Mouse (Mus musculus) cortical plate, adult 2 months (tissue): Measurements from ENCODE around the gene Slc24a1. TPM values are rescaled to one million over a fixed set of nuclear protein-coding genes. Genes with fewer than 3 reads are reported as not detected.

Experiments used
- H3K27ac ChIP-seq: fragments of 200-500 bp; 2 replicates; pipeline ENCODE4 v1.5.1; 2012; ENCODE audit warnings: low read length, control low read depth, inconsistent platforms; ENCODE audit not compliant: insufficient read depth
- H3K4me1 ChIP-seq: fragments of 200-500 bp; 2 replicates; pipeline ENCODE4 v1.6.1; 2011; ENCODE audit warnings: low read length; ENCODE audit not compliant: control insufficient read depth, insufficient read depth
- H3K4me3 ChIP-seq: fragments of 200-500 bp; 2 replicates; pipeline ENCODE4 v1.5.1; 2011; ENCODE audit warnings: mild to moderate bottlenecking, low read length, control low read depth; ENCODE audit not compliant: insufficient read depth
- CTCF ChIP-seq: fragments of 200-500 bp; IDR thresholded peaks from 2 replicates; pipeline ENCODE4 v1.5.1; 2011; ENCODE audit warnings: mild to moderate bottlenecking, control low read depth, low read length; ENCODE audit not compliant: insufficient read depth; ENCODE audit errors: extremely low read depth
- POLR2A ChIP-seq: fragments of 200-500 bp; IDR thresholded peaks from 2 replicates; pipeline ENCODE4 v1.6.1; 2011; ENCODE audit warnings: mild to moderate bottlenecking, low read length, control low read depth; ENCODE audit not compliant: insufficient read depth; ENCODE audit errors: extremely low read depth
- polyA plus RNA-seq: library from polyadenylated mRNA; depleted of rRNA; stranded (reverse); fragments of >200 nt; gene quantifications from 2 replicates; pipeline ENCODE4 v1.2.3, GENCODE M21; 2012

Gene Slc24a1
- polyA plus RNA-seq, 1 experiment = 0.06 TPM

- TF ChIP-seq CTCF (peak; percentile 59), POLR2A (peak; percentile 90)
- H3K4me3 ChIP-seq = peak within 1 kb of the TSS; percentile 55
- H3K27ac ChIP-seq = peak within 1 kb of the TSS; percentile 77; the same call in 1 of the 2 replicates
- H3K4me1 ChIP-seq = no peaks in the 10 kb centered on the region; the same call in none of the 2 replicates
Measured at GRCm38 (mm10) chr9:64960117-64960977, 8.9 kb upstream of the Slc24a1 start, which contains the start of gene Ints14. Gene Ints14 (plus strand): TSS chr9:64960905.

- no peak overlapping the region for H3K4me3 ChIP-seq
- TF ChIP-seq POLR2A = no peak
- TF ChIP-seq CTCF = no peak
- no peaks in the 10 kb centered on the region; the same call in none of the 2 replicates for H3K4me1 ChIP-seq
- H3K27ac ChIP-seq = no peak overlapping the region
Measured at GRCm38 (mm10) chr9:64957276-64957675, 5.9 kb upstream of the Slc24a1 start.

GRCm38 (mm10) chr9:64956337-64956736, 4.9 kb upstream of the Slc24a1 start:
- no peaks in the 10 kb centered on the region; the same call in 1 of the 2 replicates for H3K4me1 ChIP-seq
- TF ChIP-seq POLR2A = no peak
- TF ChIP-seq CTCF = no peak
- H3K4me3 ChIP-seq = no peak overlapping the region
- H3K27ac ChIP-seq = no peak overlapping the region

- Histone ChIP-seq H3K4me1 (no peaks in the 10 kb centered on the region; the same call in 1 of the 2 replicates), H3K27ac (no peak overlapping the region), H3K4me3 (no peak overlapping the region)
- TF ChIP-seq POLR2A (no peak), CTCF (no peak)
Measured at GRCm38 (mm10) chr9:64953190-64953589, 1.8 kb upstream of the Slc24a1 start.

DNA sequence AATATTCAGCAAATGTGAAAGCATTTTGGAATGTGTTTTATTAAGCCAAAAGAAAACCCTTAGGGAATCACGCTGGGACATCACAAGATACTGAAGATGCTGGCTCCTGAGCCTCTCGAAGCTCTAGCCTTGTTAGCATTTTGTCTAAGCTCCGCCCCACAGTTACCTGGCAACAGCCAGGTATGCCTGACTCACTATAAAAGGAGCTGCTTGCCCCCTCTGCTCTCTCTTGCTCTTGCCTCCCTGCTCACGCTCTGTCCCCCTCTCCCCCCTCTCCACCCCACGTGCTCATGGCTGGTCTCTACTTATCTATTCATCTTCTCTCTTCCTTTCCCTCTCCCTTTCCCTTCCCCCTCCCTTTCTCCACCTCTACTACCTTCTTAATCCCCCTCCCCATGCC, 648 bp upstream of the Slc24a1 start:
- no peak overlapping the region for H3K27ac ChIP-seq
- H3K4me3 ChIP-seq = no peak overlapping the region
- no peak for TF ChIP-seq POLR2A
- no peak for TF ChIP-seq CTCF
- no peaks in the 10 kb centered on the region; the same call in 1 of the 2 replicates for H3K4me1 ChIP-seq

DNA sequence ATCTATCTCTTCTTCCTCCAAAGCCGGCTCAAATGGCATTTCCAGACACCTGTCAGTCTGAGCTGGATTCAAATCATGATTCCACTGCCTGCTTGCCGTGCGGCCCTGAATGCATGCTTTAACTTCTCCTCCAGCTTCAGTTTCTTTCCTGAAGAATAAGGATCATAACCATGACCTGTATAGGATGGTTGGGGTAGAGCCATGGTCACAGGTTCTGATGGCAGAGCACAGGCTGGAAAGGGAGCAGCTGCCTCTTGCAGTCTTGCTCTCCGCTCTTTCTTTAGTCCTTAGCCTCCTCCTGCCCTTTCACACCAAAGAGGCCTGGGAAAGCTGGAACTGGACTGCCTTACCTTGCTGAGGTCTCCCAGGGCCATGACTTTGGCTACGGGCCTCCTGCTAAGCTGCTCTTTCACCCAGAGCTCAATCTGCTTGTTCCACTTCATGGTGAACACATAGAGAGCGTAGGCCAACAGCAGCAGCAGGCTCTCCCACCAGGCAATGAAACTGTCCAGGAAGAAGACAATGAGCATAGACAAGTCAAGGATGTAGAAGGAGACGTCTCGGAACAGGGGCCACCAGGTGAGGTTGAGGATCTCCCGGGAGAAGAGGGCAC, 3.8 kb downstream of the Slc24a1 start:
- Histone ChIP-seq H3K4me1 (no peaks in the 10 kb centered on the region; the same call in 1 of the 2 replicates), H3K27ac (no peak overlapping the region), H3K4me3 (no peak overlapping the region)
- no peak for TF ChIP-seq POLR2A
- TF ChIP-seq CTCF = no peak

GRCm38 (mm10) chr9:64943997-64944396, 7.4 kb downstream of the Slc24a1 start:
- TF ChIP-seq CTCF = no peak
- TF ChIP-seq POLR2A = no peak
- H3K4me3 ChIP-seq = no peak overlapping the region
- no peaks in the 10 kb centered on the region for H3K4me1 ChIP-seq
- no peak overlapping the region for H3K27ac ChIP-seq

DNA sequence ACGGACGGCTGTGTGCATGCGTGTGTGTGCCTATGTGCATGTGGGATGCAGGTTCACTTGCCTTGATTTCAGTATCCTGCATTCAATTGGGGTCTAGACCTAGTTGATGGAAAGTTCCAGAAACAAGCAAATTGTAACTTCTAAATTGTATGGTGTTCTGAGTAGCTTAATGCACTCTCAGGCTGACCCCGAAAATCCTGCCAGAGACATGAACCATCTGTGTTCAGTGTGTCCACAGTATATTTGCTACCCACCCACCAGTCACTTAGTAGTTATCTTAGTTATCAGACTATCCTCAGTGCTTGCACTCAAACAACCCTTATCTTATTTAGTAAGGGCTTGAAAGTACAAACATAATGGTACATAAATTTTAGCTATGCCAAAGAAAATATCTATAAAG, 9.8 kb downstream of the Slc24a1 start:
- Histone ChIP-seq H3K4me1 (no peaks in the 10 kb centered on the region), H3K4me3 (no peak overlapping the region), H3K27ac (no peak overlapping the region)
- no peak for TF ChIP-seq CTCF
- TF ChIP-seq POLR2A = no peak

DNA sequence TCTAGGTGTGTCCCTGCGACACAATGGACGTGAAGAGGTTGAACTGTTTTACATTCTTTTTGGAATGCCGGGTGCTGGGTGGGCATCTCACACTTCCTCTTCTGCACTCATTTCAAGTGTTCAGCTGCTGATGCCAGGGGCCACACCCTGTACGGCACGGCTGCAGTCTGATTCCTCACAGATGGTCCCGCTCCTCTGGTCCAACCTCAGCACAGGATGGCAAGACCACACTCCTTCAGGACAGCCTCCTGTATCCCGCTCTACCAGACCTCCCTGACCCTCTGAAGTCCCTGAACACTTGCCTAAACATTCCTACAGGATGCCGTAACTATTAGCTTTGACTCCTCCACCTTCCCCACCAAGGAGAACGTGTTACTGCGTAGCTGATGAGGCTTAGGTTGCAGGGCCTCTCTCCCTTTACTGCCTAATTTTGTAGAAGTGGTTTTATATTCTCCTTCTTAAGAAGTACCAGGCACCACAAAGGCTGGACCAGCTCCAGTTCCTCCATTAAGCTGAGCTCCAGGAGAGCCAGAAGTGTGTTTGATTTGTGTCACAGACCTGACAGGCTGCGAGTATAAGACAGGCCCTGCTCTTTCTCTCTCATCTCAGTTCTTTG, 10.6 kb downstream of the Slc24a1 start:
- no peaks in the 10 kb centered on the region for H3K4me1 ChIP-seq
- no peak overlapping the region for H3K27ac ChIP-seq
- TF ChIP-seq CTCF (no peak), POLR2A (no peak)

GRCm38 (mm10) chr9:64939790-64940189, 11.6 kb downstream of the Slc24a1 start:
- Histone ChIP-seq H3K4me1 (no peaks in the 10 kb centered on the region), H3K27ac (no peak overlapping the region), H3K4me3 (no peak overlapping the region)
- TF ChIP-seq CTCF (no peak), POLR2A (no peak)

More for the DNA sequence above, 10.6 kb downstream of the Slc24a1 start:
- no peak overlapping the region for H3K4me3 ChIP-seq
